In the genomic region with DNA sequence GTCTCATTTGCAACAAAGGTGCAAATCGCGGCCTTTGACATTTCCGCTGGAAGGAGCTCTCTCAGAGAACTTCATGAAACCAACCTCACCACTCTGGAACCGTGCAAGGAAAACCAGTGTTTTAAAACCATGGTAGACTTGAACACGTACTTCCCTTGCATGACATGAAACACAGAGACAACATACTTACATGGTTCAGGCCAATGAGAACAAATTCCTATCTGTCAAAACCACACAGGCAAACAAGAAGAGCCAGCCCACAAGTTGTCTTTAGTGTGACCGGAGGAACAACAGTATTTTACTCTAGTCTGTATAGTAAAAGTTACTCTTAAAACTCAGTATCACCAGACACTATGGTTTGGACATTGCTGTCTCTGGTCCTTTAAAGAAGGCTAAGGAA, we compare ENCODE assay signal across 14 mouse cellular contexts.
DNase-seq lines count a peak whose midpoint lies in the region; TF ChIP-seq lines count a peak whose summit lies in the region.
"Had no signal": no experiment of that assay in that cellular context is flagged by ENCODE, and none has a peak within 500 bp of the region (broad histone marks: within the 10 kb centered on the region; RNA-seq: fewer than 3 reads in every experiment).

No protein-coding gene starts in this region.

- no peak for TF ChIP-seq CTCF in spleen, adult 2 months (IDR thresholded peaks at IDR 0.05; ENCODE audit: extremely low read depth, insufficient read depth, insufficient read length, insufficient replicate concordance)

- 84% methylated on average over 6 of the region's 6 CpGs for WGBS in spleen, adult 2 months
- 91% methylated on average over 6 of the region's 6 CpGs for WGBS in embryonic facial prominence, embryonic 10.5 days

- H3K27ac ChIP-seq in spleen, adult 2 months (ENCODE audit: insufficient read depth, low read length) = peak overlapping the region; percentile 26
- H3K27ac ChIP-seq in embryonic facial prominence, embryonic 10.5 days (replicated peaks) = 0 out of 2 replicates have a peak overlapping the region, but pooled peaks have one; percentile 65
- H3K27ac ChIP-seq: hindbrain, embryonic 12.5 days; kidney, postnatal 0 days; liver, embryonic 15.5 days; midbrain, embryonic 12.5 days had no signal

- intact Hi-C loops in heart, postnatal 36 days (cut with DNase I) = no loop called here

- peaks cover 14% of the 10 kb centered on the region for H3K4me1 ChIP-seq in spleen, adult 2 months (ENCODE audit: control insufficient read depth, insufficient read depth, insufficient read length)
- H3K4me1 ChIP-seq in embryonic facial prominence, embryonic 10.5 days = peaks cover 33% of the 10 kb centered on the region

- H3K27me3 ChIP-seq in spleen, adult 2 months (ENCODE audit: control insufficient read depth, insufficient read depth, low read length) = no peaks in the 10 kb centered on the region
- H3K27me3 ChIP-seq in embryonic facial prominence, embryonic 10.5 days (replicated peaks; ENCODE audit: low read depth, poor library complexity, severe bottlenecking) = no peaks in the 10 kb centered on the region
- H3K27me3 ChIP-seq: heart, embryonic 12.5 days; hindbrain, embryonic 12.5 days; limb, embryonic 15.5 days; liver, embryonic 15.5 days had no signal

- DNase-seq in spleen, adult 2 months (ENCODE audit: low read depth in 1 of 2, low spot score in 2 of 2) = no peak
- no peak for DNase-seq in spleen, postnatal 10 days (ENCODE audit: low spot score in 2 of 2)
- no peak for DNase-seq in embryonic facial prominence, embryonic 10.5 days (ENCODE audit: low spot score)
- DNase-seq in naive thymus-derived CD4-positive, alpha-beta T cell, adult 2 months (ENCODE audit: low read depth) = peak; percentile 53
- DNase-seq in gastrocnemius, adult 8-10 months (ENCODE audit: low spot score in 2 of 2) = no peak
- no peak for DNase-seq in heart, postnatal 36 days
- no peak for DNase-seq in cerebellum, postnatal 25 days

- no peaks in the 10 kb centered on the region for H3K36me3 ChIP-seq in spleen, adult 2 months (ENCODE audit: control insufficient read depth, insufficient read depth, low read length)
- no peaks in the 10 kb centered on the region for H3K36me3 ChIP-seq in embryonic facial prominence, embryonic 10.5 days (replicated peaks)
- H3K36me3 ChIP-seq: forebrain, embryonic 10.5 days; heart, embryonic 12.5 days; hindbrain, embryonic 12.5 days; limb, embryonic 15.5 days; liver, embryonic 15.5 days; midbrain, embryonic 12.5 days had no signal

- H3K9me3 ChIP-seq in embryonic facial prominence, embryonic 10.5 days = no peaks in the 10 kb centered on the region
- H3K9me3 ChIP-seq: forebrain, embryonic 10.5 days; heart, embryonic 12.5 days; hindbrain, embryonic 12.5 days; limb, embryonic 15.5 days; liver, embryonic 15.5 days; midbrain, embryonic 12.5 days had no signal

- H3K4me3 ChIP-seq in spleen, adult 2 months (ENCODE audit: extremely low read depth, insufficient read depth, insufficient read length) = no peak overlapping the region
- no peak overlapping the region for H3K4me3 ChIP-seq in embryonic facial prominence, embryonic 10.5 days
- H3K4me3 ChIP-seq: forebrain, embryonic 10.5 days; heart, embryonic 12.5 days; hindbrain, embryonic 12.5 days; limb, embryonic 15.5 days; liver, embryonic 15.5 days; midbrain, embryonic 12.5 days had no signal

- no peak for TF ChIP-seq POLR2A in spleen, adult 2 months (IDR thresholded peaks at IDR 0.05; ENCODE audit: low read depth, low read length)
